Mouse (Mus musculus): ENCODE data around the gene Wasl.

DNA sequence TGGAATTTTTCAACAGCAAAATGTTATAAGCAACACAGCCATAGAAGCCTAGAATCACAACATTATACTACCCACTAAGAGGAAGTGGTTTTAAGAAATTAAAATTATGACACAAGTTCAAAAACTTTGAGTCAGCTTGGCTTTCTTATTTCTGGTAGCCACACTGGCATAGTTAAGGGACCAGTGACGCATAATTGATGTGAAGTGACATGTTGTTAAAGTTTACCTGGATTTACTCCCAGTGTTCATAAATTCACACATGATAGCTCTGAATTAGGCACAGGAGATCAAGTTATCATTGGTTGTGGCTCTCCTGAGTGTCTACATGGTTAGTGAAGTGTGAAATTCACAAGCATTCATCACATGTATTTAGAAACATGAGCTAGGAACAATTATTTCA, 99.9 kb downstream of the Wasl start:
- TF ChIP-seq CTCF (IDR thresholded peaks at IDR 0.05; ENCODE audit: insufficient read depth, low read depth, low read length) (no peak), POLR2A (IDR thresholded peaks at IDR 0.05; ENCODE audit: insufficient read depth, low read depth, low read length) (no peak)
